Mouse (Mus musculus): ENCODE data around the gene Snip1. TPM values are rescaled to one million over a fixed set of nuclear protein-coding genes. Genes with fewer than 3 reads are reported as not detected.

Gene Snip1
- total RNA-seq, 1 experiment: 25.1 TPM

- no peak for DNase-seq (ENCODE audit: low read depth, low spot score)
- no peaks in the 10 kb centered on the region for H3K9me3 ChIP-seq (ENCODE audit: control insufficient read depth, insufficient read depth, low read depth, low read length)
- no peak overlapping the region for H3K27ac ChIP-seq (ENCODE audit: insufficient read depth, low read depth, low read length, poor library complexity, severe bottlenecking)
- H3K4me3 ChIP-seq (ENCODE audit: insufficient read depth in 1 of 2, low read depth in 1 of 2, low read length in 2 of 2, poor library complexity in 1 of 2, severe bottlenecking in 1 of 2): no peak overlapping the region
- H3K4me1 ChIP-seq (ENCODE audit: control insufficient read depth in 2 of 2, insufficient read depth in 2 of 2, low read length in 2 of 2, poor library complexity in 1 of 2): peaks cover 3 to 4% of the 10 kb centered on the region in 2 experiments; a peak in 2 of 4 replicates
- TF ChIP-seq MAFK (IDR thresholded peaks at IDR 0.05; ENCODE audit: insufficient read depth, low read depth, low read length) (no peak), ZC3H11A (IDR thresholded peaks at IDR 0.05; ENCODE audit: borderline replicate concordance, low read depth, low read length) (no peak), HCFC1 (IDR thresholded peaks at IDR 0.05; ENCODE audit: borderline replicate concordance, insufficient read depth, low read length) (no peak), ZNF384 (IDR thresholded peaks at IDR 0.05; ENCODE audit: low read depth, low read length) (no peak), CHD2 (IDR thresholded peaks at IDR 0.05; ENCODE audit: low read depth, low read length) (no peak)
- peaks cover 24% of the 10 kb centered on the region for H3K36me3 ChIP-seq (ENCODE audit: control insufficient read depth, insufficient read depth, low read length, poor library complexity, severe bottlenecking)
- no peak overlapping the region for H3K9ac ChIP-seq (ENCODE audit: insufficient read depth, low read depth, low read length, poor library complexity, severe bottlenecking)
- in situ Hi-C loops (cut with MboI; ENCODE audit: low sequenced_read_pairs in 2 of 2, unreplicated experiment in 2 of 2): no loop called here
Observed at GRCm38 (mm10) chr4:125034341-125034740, 32.1 kb upstream of the Snip1 start.

- no peak for DNase-seq (ENCODE audit: low read depth, low spot score)
- no peak overlapping the region for H3K27ac ChIP-seq (ENCODE audit: insufficient read depth, low read depth, low read length, poor library complexity, severe bottlenecking)
- no peaks in the 10 kb centered on the region for H3K9me3 ChIP-seq (ENCODE audit: control insufficient read depth, insufficient read depth, low read depth, low read length)
- no peak overlapping the region for H3K4me3 ChIP-seq (ENCODE audit: insufficient read depth in 1 of 2, low read depth in 1 of 2, low read length in 2 of 2, poor library complexity in 1 of 2, severe bottlenecking in 1 of 2)
- no peaks in the 10 kb centered on the region for H3K4me1 ChIP-seq (ENCODE audit: control insufficient read depth in 2 of 2, insufficient read depth in 2 of 2, low read length in 2 of 2, poor library complexity in 1 of 2)
- in situ Hi-C loops (cut with MboI; ENCODE audit: low sequenced_read_pairs in 2 of 2, unreplicated experiment in 2 of 2): no loop called here
- no peak overlapping the region for H3K9ac ChIP-seq (ENCODE audit: insufficient read depth, low read depth, low read length, poor library complexity, severe bottlenecking)
- TF ChIP-seq HCFC1 (IDR thresholded peaks at IDR 0.05; ENCODE audit: borderline replicate concordance, insufficient read depth, low read length): no peak
- peaks cover 71% of the 10 kb centered on the region for H3K36me3 ChIP-seq (ENCODE audit: control insufficient read depth, insufficient read depth, low read length, poor library complexity, severe bottlenecking)
Observed at GRCm38 (mm10) chr4:125044454-125044853, 22.0 kb upstream of the Snip1 start.

GRCm38 (mm10) chr4:125055385-125055784 is 11.1 kb upstream of the Snip1 start:
- in situ Hi-C loops (cut with MboI; ENCODE audit: low sequenced_read_pairs in 2 of 2, unreplicated experiment in 2 of 2): loop anchor here in 1 of 2 experiments (10.0 kb wide), 1 partner anchor 111 kb away; no protein-coding TSS in a partner anchor
- Histone ChIP-seq H3K9ac (ENCODE audit: insufficient read depth, low read depth, low read length, poor library complexity, severe bottlenecking) (no peak overlapping the region), H3K36me3 (ENCODE audit: control insufficient read depth, insufficient read depth, low read length, poor library complexity, severe bottlenecking) (peaks cover 37% of the 10 kb centered on the region), H3K4me1 (ENCODE audit: control insufficient read depth in 2 of 2, insufficient read depth in 2 of 2, low read length in 2 of 2, poor library complexity in 1 of 2) (peaks cover 0 to 12% of the 10 kb centered on the region in 2 experiments; a peak in 1 of 4 replicates), H3K4me3 (ENCODE audit: insufficient read depth in 1 of 2, low read depth in 1 of 2, low read length in 2 of 2, poor library complexity in 1 of 2, severe bottlenecking in 1 of 2) (no peak overlapping the region), H3K27ac (ENCODE audit: insufficient read depth, low read depth, low read length, poor library complexity, severe bottlenecking) (no peak overlapping the region), H3K9me3 (ENCODE audit: control insufficient read depth, insufficient read depth, low read depth, low read length) (no peaks in the 10 kb centered on the region)
- TF ChIP-seq MAFK (IDR thresholded peaks at IDR 0.05; ENCODE audit: insufficient read depth, low read depth, low read length) (no peak), ZC3H11A (IDR thresholded peaks at IDR 0.05; ENCODE audit: borderline replicate concordance, low read depth, low read length) (no peak), ZNF384 (IDR thresholded peaks at IDR 0.05; ENCODE audit: low read depth, low read length) (no peak), CHD2 (IDR thresholded peaks at IDR 0.05; ENCODE audit: low read depth, low read length) (no peak), HCFC1 (IDR thresholded peaks at IDR 0.05; ENCODE audit: borderline replicate concordance, insufficient read depth, low read length) (no peak)
- DNase-seq (ENCODE audit: low read depth, low spot score): no peak

- H3K4me3 ChIP-seq (ENCODE audit: insufficient read depth in 1 of 2, low read depth in 1 of 2, low read length in 2 of 2, poor library complexity in 1 of 2, severe bottlenecking in 1 of 2): no peak overlapping the region
- in situ Hi-C loops (cut with MboI; ENCODE audit: low sequenced_read_pairs in 2 of 2, unreplicated experiment in 2 of 2): loop anchor here in 1 of 2 experiments (10.0 kb wide), 1 partner anchor 112 kb away; no protein-coding TSS in a partner anchor
- peaks cover 33% of the 10 kb centered on the region for H3K36me3 ChIP-seq (ENCODE audit: control insufficient read depth, insufficient read depth, low read length, poor library complexity, severe bottlenecking)
- DNase-seq (ENCODE audit: low read depth, low spot score): no peak
- no peak overlapping the region for H3K27ac ChIP-seq (ENCODE audit: insufficient read depth, low read depth, low read length, poor library complexity, severe bottlenecking)
- TF ChIP-seq ZNF384 (IDR thresholded peaks at IDR 0.05; ENCODE audit: low read depth, low read length): no peak
- TF ChIP-seq ZC3H11A (IDR thresholded peaks at IDR 0.05; ENCODE audit: borderline replicate concordance, low read depth, low read length): no peak
- TF ChIP-seq CHD2 (IDR thresholded peaks at IDR 0.05; ENCODE audit: low read depth, low read length): no peak
- TF ChIP-seq MAFK (IDR thresholded peaks at IDR 0.05; ENCODE audit: insufficient read depth, low read depth, low read length): no peak
- no peak for TF ChIP-seq HCFC1 (IDR thresholded peaks at IDR 0.05; ENCODE audit: borderline replicate concordance, insufficient read depth, low read length)
- H3K9ac ChIP-seq (ENCODE audit: insufficient read depth, low read depth, low read length, poor library complexity, severe bottlenecking): no peak overlapping the region
- peaks cover 0 to 12% of the 10 kb centered on the region in 2 experiments; a peak in 1 of 4 replicates for H3K4me1 ChIP-seq (ENCODE audit: control insufficient read depth in 2 of 2, insufficient read depth in 2 of 2, low read length in 2 of 2, poor library complexity in 1 of 2)
- H3K9me3 ChIP-seq (ENCODE audit: control insufficient read depth, insufficient read depth, low read depth, low read length): no peaks in the 10 kb centered on the region
Observed at GRCm38 (mm10) chr4:125056476-125056875, 10.0 kb upstream of the Snip1 start.

GRCm38 (mm10) chr4:125057273-125057672 is 9.2 kb upstream of the Snip1 start:
- in situ Hi-C loops (cut with MboI; ENCODE audit: low sequenced_read_pairs in 2 of 2, unreplicated experiment in 2 of 2): loop anchor here in 1 of 2 experiments (10.0 kb wide), 1 partner anchor 112 kb away; no protein-coding TSS in a partner anchor
- Histone ChIP-seq H3K9ac (ENCODE audit: insufficient read depth, low read depth, low read length, poor library complexity, severe bottlenecking) (no peak overlapping the region), H3K27ac (ENCODE audit: insufficient read depth, low read depth, low read length, poor library complexity, severe bottlenecking) (no peak overlapping the region), H3K4me1 (ENCODE audit: control insufficient read depth in 2 of 2, insufficient read depth in 2 of 2, low read length in 2 of 2, poor library complexity in 1 of 2) (peaks cover 0 to 12% of the 10 kb centered on the region in 2 experiments; a peak in 1 of 4 replicates), H3K36me3 (ENCODE audit: control insufficient read depth, insufficient read depth, low read length, poor library complexity, severe bottlenecking) (peaks cover 31% of the 10 kb centered on the region), H3K4me3 (ENCODE audit: insufficient read depth in 1 of 2, low read depth in 1 of 2, low read length in 2 of 2, poor library complexity in 1 of 2, severe bottlenecking in 1 of 2) (no peak overlapping the region), H3K9me3 (ENCODE audit: control insufficient read depth, insufficient read depth, low read depth, low read length) (no peaks in the 10 kb centered on the region)
- no peak for TF ChIP-seq ZC3H11A (IDR thresholded peaks at IDR 0.05; ENCODE audit: borderline replicate concordance, low read depth, low read length)
- TF ChIP-seq HCFC1 (IDR thresholded peaks at IDR 0.05; ENCODE audit: borderline replicate concordance, insufficient read depth, low read length): no peak
- no peak for TF ChIP-seq CHD2 (IDR thresholded peaks at IDR 0.05; ENCODE audit: low read depth, low read length)
- TF ChIP-seq MAFK (IDR thresholded peaks at IDR 0.05; ENCODE audit: insufficient read depth, low read depth, low read length): no peak
- no peak for TF ChIP-seq ZNF384 (IDR thresholded peaks at IDR 0.05; ENCODE audit: low read depth, low read length)
- DNase-seq (ENCODE audit: low read depth, low spot score): no peak
